Mouse (Mus musculus): Measurements from ENCODE around the gene Tceal5.

DNA sequence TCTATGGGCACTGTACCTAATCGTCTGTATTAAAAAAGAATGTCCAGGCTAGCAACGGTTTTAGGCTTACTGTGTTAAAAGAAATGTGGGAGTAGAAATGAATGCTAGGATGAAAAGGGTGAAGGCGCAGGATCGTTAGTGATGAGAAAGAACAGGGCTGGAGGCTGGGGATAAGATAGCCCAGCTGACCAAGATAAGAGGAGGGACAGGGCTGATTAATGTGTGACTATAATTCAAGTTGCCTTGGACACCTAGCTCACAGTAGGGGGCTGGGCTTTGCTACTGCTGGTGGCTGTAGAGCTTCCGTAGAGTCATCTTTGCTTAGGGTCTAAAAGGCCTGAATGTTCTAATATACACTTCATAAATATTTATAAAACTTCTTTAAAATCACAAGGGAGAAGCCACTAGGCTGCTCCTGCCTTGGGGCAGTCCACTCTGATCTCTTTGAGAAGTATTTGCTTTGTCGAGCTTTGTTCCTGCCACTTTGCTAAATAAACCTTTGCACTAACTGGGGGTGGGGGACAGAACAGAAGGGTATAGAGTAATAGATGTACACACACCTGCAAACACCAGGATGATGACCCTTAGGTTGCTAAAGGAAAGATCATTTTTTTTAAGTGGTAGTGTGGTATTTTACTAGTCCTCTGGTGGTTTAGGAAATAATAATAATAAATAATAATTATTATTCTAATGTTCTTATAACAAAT lies 48.5 kb upstream of the Tceal5 start:
- no peak for TF ChIP-seq EP300 (optimal IDR thresholded peaks at IDR 0.05)
- no peak for TF ChIP-seq CTCF (IDR thresholded peaks at IDR 0.05; ENCODE audit: low read depth)

All from stomach, postnatal 0 days (tissue).